Mouse (Mus musculus): ENCODE measurements around the gene Igsf6.
"Not testable (repeated sequence)": the region's sequence is repeated elsewhere in the genome, so short reads cannot be mapped to it uniquely, and the experiment has no call there.

Gene Igsf6

GRCm38 (mm10) chr7:121059477-121060218 lies 14.7 kb downstream of the Igsf6 start:
- DNase-seq (ENCODE audit: low read depth): no peak

GRCm38 (mm10) chr7:121053071-121053470 lies 21.3 kb downstream of the Igsf6 start:
- DNase-seq (ENCODE audit: low read depth): peak; percentile 56

- no peak for DNase-seq (ENCODE audit: low read depth)
Observed at GRCm38 (mm10) chr7:121047624-121048023, 26.7 kb downstream of the Igsf6 start.

- peak; percentile 24 for DNase-seq (ENCODE audit: low read depth)
Observed at GRCm38 (mm10) chr7:121045671-121046453, 28.5 kb downstream of the Igsf6 start.

- no peak for DNase-seq (ENCODE audit: low read depth)
Observed at GRCm38 (mm10) chr7:121044251-121044650, 30.1 kb downstream of the Igsf6 start.

- DNase-seq (ENCODE audit: low read depth): no peak
Observed at GRCm38 (mm10) chr7:121043510-121043909, 30.9 kb downstream of the Igsf6 start.

GRCm38 (mm10) chr7:121043004-121043403 lies 31.4 kb downstream of the Igsf6 start:
- DNase-seq (ENCODE audit: low read depth): no peak

GRCm38 (mm10) chr7:121041989-121042388 lies 32.4 kb downstream of the Igsf6 start:
- no peak for DNase-seq (ENCODE audit: low read depth)

GRCm38 (mm10) chr7:121040595-121040994 lies 33.8 kb downstream of the Igsf6 start:
- no peak for DNase-seq (ENCODE audit: low read depth)

GRCm38 (mm10) chr7:121035161-121035721 lies 39.1 kb downstream of the Igsf6 start:
- DNase-seq (ENCODE audit: low read depth): peak; percentile 69

- no peak for DNase-seq (ENCODE audit: low read depth)
Observed at GRCm38 (mm10) chr7:121034701-121035141, 39.7 kb downstream of the Igsf6 start.

GRCm38 (mm10) chr7:121033856-121034652 lies 40.3 kb downstream of the Igsf6 start, which contains the start of gene Mettl9:
Mettl9 (plus strand) TSS chr7:121034445.
- DNase-seq (ENCODE audit: low read depth): peak; percentile 97

- not testable (repeated sequence) for DNase-seq (ENCODE audit: low read depth)
Observed at GRCm38 (mm10) chr7:121029947-121030346, 44.4 kb downstream of the Igsf6 start.

GRCm38 (mm10) chr7:121026300-121026699 lies 48.1 kb downstream of the Igsf6 start:
- DNase-seq (ENCODE audit: low read depth): no peak

GRCm38 (mm10) chr7:121025221-121026008 lies 49.0 kb downstream of the Igsf6 start:
- DNase-seq (ENCODE audit: low read depth): no peak

GRCm38 (mm10) chr7:121020277-121020676 lies 54.1 kb downstream of the Igsf6 start:
- DNase-seq (ENCODE audit: low read depth): no peak

- no peak for DNase-seq (ENCODE audit: low read depth)
Observed at GRCm38 (mm10) chr7:121018778-121019177, 55.6 kb downstream of the Igsf6 start.

- no peak for DNase-seq (ENCODE audit: low read depth)
Observed at GRCm38 (mm10) chr7:121014486-121014885, 59.9 kb downstream of the Igsf6 start.

Data from NIH3T3 (cell line).